Mouse (Mus musculus) MEL (cell line): ENCODE data around the gene Rpap1. TPM values are rescaled to one million over a fixed set of nuclear protein-coding genes. Genes with fewer than 3 reads are reported as not detected.
A peak's percentile ranks its signal among the peaks of the same experiment; 100 is the strongest.

Experiments used
- DNase-seq: peaks from one replicate; pipeline ENCODE4 v3.0.0; 2011; ENCODE audit warnings: low read depth, low spot score
- H3K27ac ChIP-seq: 2 replicates; pipeline ENCODE4 v1.5.1; 2012; ENCODE audit warnings: low read depth, mild to moderate bottlenecking, control low read depth, low read length, moderate library complexity; ENCODE audit not compliant: control insufficient read depth
- H3K27me3 ChIP-seq, 2 experiments: fragments of 150-350 bp in 1 of 2; sonication (generic) in 1 of 2; 2 replicates each; pipeline ENCODE4 v1.6.1; 2012; ENCODE audit warnings: low read length in 2 of 2, mild to moderate bottlenecking in 2 of 2, improper control_type of control experiment in 1 of 2, moderate library complexity in 1 of 2; ENCODE audit not compliant: insufficient read depth in 2 of 2, control insufficient read depth in 1 of 2
- H3K36me3 ChIP-seq, 2 experiments: 2 replicates each; pipeline ENCODE4 v1.6.1; 2012 to 2014; ENCODE audit warnings: low read length in 2 of 2, improper control_type of control experiment in 1 of 2, inconsistent platforms in 1 of 2, mild to moderate bottlenecking in 1 of 2; ENCODE audit not compliant: insufficient read depth in 2 of 2, control insufficient read depth in 1 of 2
- H3K4me1 ChIP-seq, 2 experiments: fragments of 150-350 bp in 1 of 2; sonication (generic) in 1 of 2; 2 replicates each; pipeline ENCODE4 v1.6.1; 2012; ENCODE audit warnings: low read length in 2 of 2, improper control_type of control experiment in 1 of 2, mild to moderate bottlenecking in 1 of 2; ENCODE audit not compliant: insufficient read depth in 2 of 2, control insufficient read depth in 1 of 2
- H3K4me3 ChIP-seq, 2 experiments: fragments of 150-350 bp in 1 of 2; sonication (generic) in 1 of 2; 2 replicates each; pipeline ENCODE4 v1.5.1; 2012; ENCODE audit warnings: low read depth in 2 of 2, low read length in 2 of 2, mild to moderate bottlenecking in 2 of 2, moderate library complexity in 2 of 2, control low read depth in 1 of 2, improper control_type of control experiment in 1 of 2; ENCODE audit not compliant: control insufficient read depth in 1 of 2, insufficient read depth in 1 of 2
- H3K79me2 ChIP-seq: 2 replicates; pipeline ENCODE4 v1.6.1; 2012; ENCODE audit warnings: mild to moderate bottlenecking, low read length, moderate library complexity; ENCODE audit not compliant: control insufficient read depth, poor library complexity, insufficient read depth
- H3K9ac ChIP-seq: 2 replicates; pipeline ENCODE4 v1.6.1; 2012; ENCODE audit warnings: low read depth, mild to moderate bottlenecking, control low read depth, low read length, moderate library complexity; ENCODE audit not compliant: control insufficient read depth, poor library complexity, severe bottlenecking
- H3K9me3 ChIP-seq: fragments of 150-350 bp; sonication (generic); replicated peaks from 2 replicates; pipeline ENCODE4 v1.6.1; 2012; ENCODE audit warnings: mild to moderate bottlenecking, low read length, improper control_type of control experiment, moderate library complexity; ENCODE audit not compliant: insufficient read depth
- CTCF ChIP-seq, 3 experiments: IDR thresholded peaks in 2 of 3; conservative IDR thresholded peaks in 1 of 3; 2 replicates each; pipeline ENCODE4 v1.5.1; 2011 to 2012; ENCODE audit warnings: low read length in 3 of 3, low read depth in 2 of 3, mild to moderate bottlenecking in 2 of 3, improper control_type of control experiment in 1 of 3, inconsistent platforms in 1 of 3, mixed read lengths in 1 of 3, moderate library complexity in 1 of 3; ENCODE audit not compliant: control insufficient read depth in 1 of 3, insufficient read depth in 1 of 3, poor library complexity in 1 of 3, severe bottlenecking in 1 of 3
- GATA1 ChIP-seq: IDR thresholded peaks from 2 replicates; pipeline ENCODE4 v1.6.1; 2011; ENCODE audit warnings: low read depth, low read length, improper control_type of control experiment
- JUND ChIP-seq: IDR thresholded peaks from 2 replicates; pipeline ENCODE4 v1.6.1; 2011; ENCODE audit warnings: low read depth, mild to moderate bottlenecking, improper control_type of control experiment, low read length
- MAZ ChIP-seq: IDR thresholded peaks from 2 replicates; pipeline ENCODE4 v1.6.1; 2012; ENCODE audit warnings: low read depth, mild to moderate bottlenecking, inconsistent platforms, low read length, improper control_type of control experiment
- MEF2A ChIP-seq: IDR thresholded peaks from 2 replicates; pipeline ENCODE4 v1.6.1; 2014; ENCODE audit warnings: low read depth, mild to moderate bottlenecking, inconsistent platforms, low read length, improper control_type of control experiment; ENCODE audit not compliant: poor library complexity, insufficient replicate concordance, severe bottlenecking; ENCODE audit errors: extremely low read depth
- POLR2AphosphoS5 ChIP-seq: IDR thresholded peaks from 2 replicates; pipeline ENCODE4 v1.6.1; 2012; ENCODE audit warnings: low read depth, borderline replicate concordance, mild to moderate bottlenecking, inconsistent platforms, low read length, moderate library complexity, mixed read lengths
- RAD21 ChIP-seq: IDR thresholded peaks from 2 replicates; pipeline ENCODE4 v1.6.1; 2011; ENCODE audit warnings: mild to moderate bottlenecking, low read depth, low read length, improper control_type of control experiment
- UBTF ChIP-seq: IDR thresholded peaks from 2 replicates; pipeline ENCODE4 v1.6.1; 2012; ENCODE audit warnings: low read depth, mild to moderate bottlenecking, inconsistent platforms, low read length, improper control_type of control experiment, moderate library complexity, borderline replicate concordance; ENCODE audit not compliant: insufficient read depth
- USF1 ChIP-seq: IDR thresholded peaks from 2 replicates; pipeline ENCODE4 v1.6.1; 2014; ENCODE audit warnings: low read depth, mild to moderate bottlenecking, inconsistent platforms, low read length, improper control_type of control experiment, moderate library complexity
- polyA plus RNA-seq, 2 experiments: library from polyadenylated mRNA; stranded (reverse) in 1 of 2; unstranded in 1 of 2; fragments of >175 nt in 1 of 2; fragments of >200 nt in 1 of 2; gene quantifications; 2 replicates each; pipeline versions ENCODE4 v1.2.1 to v1.2.4; 2012; ENCODE audit warnings: low replicate concordance in 2 of 2, low read depth in 1 of 2; ENCODE audit not compliant: insufficient read length in 2 of 2, insufficient read depth in 1 of 2, missing spikeins in 1 of 2
- total RNA-seq: library from RNA; depleted of rRNA; stranded (reverse); fragments of 300-350 nt; gene quantifications from 2 replicates; pipeline ENCODE4 v1.2.3, GENCODE M21; 2012

Rpap1 gene
- total and polyA plus RNA-seq, 3 experiments, result 12.9 to 26.8 TPM; not detected in 1

- Histone ChIP-seq H3K27ac (no peak overlapping the region), H3K4me1 (no peaks in the 10 kb centered on the region), H3K79me2 (no peaks in the 10 kb centered on the region), H3K9ac (no peak overlapping the region), H3K4me3 (no peak overlapping the region), H3K36me3 (no peaks in the 10 kb centered on the region), H3K9me3 (no peaks in the 10 kb centered on the region), H3K27me3 (no peaks in the 10 kb centered on the region)
- TF ChIP-seq UBTF (no peak), RAD21 (peak; percentile 8), CTCF (IDR thresholded peaks at IDR 0.05 in 2 of 3, conservative IDR thresholded peaks at IDR 0.05 in 1 of 3; ENCODE audit: control insufficient read depth in 1 of 3, insufficient read depth in 1 of 3, low read depth in 2 of 3, low read length in 3 of 3, poor library complexity in 1 of 3, severe bottlenecking in 1 of 3) (peak; percentile 32 to 44 (median 42); a peak in 5 of 6 replicates), USF1 (no peak)
- peak; percentile 31 for DNase-seq
Measured at GRCm38 (mm10) chr2:119767246-119767645, 20.1 kb downstream of the Rpap1 start.

DNA sequence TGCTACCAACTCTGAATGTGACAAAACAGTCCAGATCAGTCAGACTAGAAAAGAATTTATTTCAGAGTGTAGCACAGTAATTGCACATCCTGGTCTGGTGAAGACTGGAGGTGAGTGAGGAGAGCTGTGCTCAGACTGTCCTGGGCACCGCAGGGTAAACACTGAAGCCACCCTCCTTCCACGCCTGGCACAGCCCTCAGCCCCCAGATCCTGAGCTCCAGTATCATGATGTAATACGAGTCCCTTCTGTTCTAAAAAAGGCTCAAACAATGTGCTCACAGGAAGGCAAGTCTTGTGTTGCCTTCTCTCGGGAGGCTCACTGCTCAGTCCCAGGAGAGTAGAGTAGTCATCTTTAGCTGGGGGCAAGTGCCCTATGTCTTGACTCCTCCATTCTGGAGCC, 23.4 kb downstream of the Rpap1 start:
- H3K79me2 ChIP-seq, result no peaks in the 10 kb centered on the region
- no peak overlapping the region for H3K27ac ChIP-seq
- H3K4me3 ChIP-seq, result no peak overlapping the region
- no peak overlapping the region for H3K9ac ChIP-seq
- no peaks in the 10 kb centered on the region for H3K4me1 ChIP-seq
- no peaks in the 10 kb centered on the region for H3K9me3 ChIP-seq
- no peaks in the 10 kb centered on the region for H3K27me3 ChIP-seq
- no peak for TF ChIP-seq JUND
- no peak for TF ChIP-seq USF1
- TF ChIP-seq GATA1, result no peak
- no peak for DNase-seq
- H3K36me3 ChIP-seq, result no peaks in the 10 kb centered on the region

- Histone ChIP-seq H3K9ac (no peak overlapping the region), H3K27ac (no peak overlapping the region), H3K27me3 (no peaks in the 10 kb centered on the region), H3K9me3 (no peaks in the 10 kb centered on the region), H3K4me1 (no peaks in the 10 kb centered on the region), H3K79me2 (no peaks in the 10 kb centered on the region), H3K36me3 (no peaks in the 10 kb centered on the region)
- no peak for DNase-seq
- no peak for TF ChIP-seq POLR2AphosphoS5
- no peak for TF ChIP-seq MAZ
- TF ChIP-seq MEF2A, result no peak
- no peak for TF ChIP-seq JUND
- TF ChIP-seq, all 39 proteins: peak for 0
- H3K4me3 ChIP-seq, result no peak overlapping the region
Measured at GRCm38 (mm10) chr2:119762276-119762675, 25.1 kb downstream of the Rpap1 start.
